Mouse (Mus musculus) cortical plate, adult 2 months (tissue): ENCODE measurements around the gene Nrcam. TPM values are rescaled to one million over a fixed set of nuclear protein-coding genes. Genes with fewer than 3 reads are reported as not detected.
A peak's percentile ranks its signal among the peaks of the same experiment; 100 is the strongest.

Experiments
- H3K27ac ChIP-seq: fragments of 200-500 bp; 2 replicates; pipeline ENCODE4 v1.5.1; 2012; ENCODE audit warnings: low read length, control low read depth, inconsistent platforms; ENCODE audit not compliant: insufficient read depth
- H3K4me1 ChIP-seq: fragments of 200-500 bp; 2 replicates; pipeline ENCODE4 v1.6.1; 2011; ENCODE audit warnings: low read length; ENCODE audit not compliant: control insufficient read depth, insufficient read depth
- H3K4me3 ChIP-seq: fragments of 200-500 bp; 2 replicates; pipeline ENCODE4 v1.5.1; 2011; ENCODE audit warnings: mild to moderate bottlenecking, low read length, control low read depth; ENCODE audit not compliant: insufficient read depth
- CTCF ChIP-seq: fragments of 200-500 bp; IDR thresholded peaks from 2 replicates; pipeline ENCODE4 v1.5.1; 2011; ENCODE audit warnings: mild to moderate bottlenecking, control low read depth, low read length; ENCODE audit not compliant: insufficient read depth; ENCODE audit errors: extremely low read depth
- POLR2A ChIP-seq: fragments of 200-500 bp; IDR thresholded peaks from 2 replicates; pipeline ENCODE4 v1.6.1; 2011; ENCODE audit warnings: mild to moderate bottlenecking, low read length, control low read depth; ENCODE audit not compliant: insufficient read depth; ENCODE audit errors: extremely low read depth
- polyA plus RNA-seq: library from polyadenylated mRNA; depleted of rRNA; stranded (reverse); fragments of >200 nt; gene quantifications from 2 replicates; pipeline ENCODE4 v1.2.3, GENCODE M21; 2012

Gene Nrcam
- polyA plus RNA-seq, 1 experiment = 178 TPM

- no peak for TF ChIP-seq CTCF
- TF ChIP-seq POLR2A = no peak
- peaks cover 4% of the 10 kb centered on the region for H3K4me1 ChIP-seq
- H3K27ac ChIP-seq = no peak overlapping the region
These were observed 169.1 kb downstream of the Nrcam start for GRCm38 (mm10) chr12:44497762-44498161.

GRCm38 (mm10) chr12:44498872-44499271 is 170.2 kb downstream of the Nrcam start:
- Histone ChIP-seq H3K4me3 (no peak overlapping the region), H3K4me1 (peaks cover 4% of the 10 kb centered on the region), H3K27ac (no peak overlapping the region)
- no peak for TF ChIP-seq CTCF
- TF ChIP-seq POLR2A = no peak

More at GRCm38 (mm10) chr12:44497762-44498161, 169.1 kb downstream of the Nrcam start:
- no peak overlapping the region for H3K4me3 ChIP-seq

GRCm38 (mm10) chr12:44501807-44502487 is 173.3 kb downstream of the Nrcam start:
- Histone ChIP-seq H3K4me3 (no peak overlapping the region), H3K4me1 (peaks cover 1% of the 10 kb centered on the region; the same call in 1 of the 2 replicates), H3K27ac (no peak overlapping the region)
- TF ChIP-seq CTCF (no peak), POLR2A (no peak)

- H3K4me1 ChIP-seq = peaks cover 1% of the 10 kb centered on the region; the same call in 1 of the 2 replicates
- TF ChIP-seq CTCF (no peak), POLR2A (no peak)
- no peak overlapping the region for H3K27ac ChIP-seq
- no peak overlapping the region for H3K4me3 ChIP-seq
These were observed 175.1 kb downstream of the Nrcam start for GRCm38 (mm10) chr12:44503737-44504136.

GRCm38 (mm10) chr12:44508635-44509034 is 179.9 kb downstream of the Nrcam start:
- Histone ChIP-seq H3K4me3 (no peak overlapping the region), H3K4me1 (no peaks in the 10 kb centered on the region), H3K27ac (no peak overlapping the region)
- no peak for TF ChIP-seq CTCF
- no peak for TF ChIP-seq POLR2A

- no peak overlapping the region for H3K27ac ChIP-seq
- H3K4me1 ChIP-seq = no peaks in the 10 kb centered on the region
- H3K4me3 ChIP-seq = no peak overlapping the region
- TF ChIP-seq POLR2A = no peak
- TF ChIP-seq CTCF = no peak
These were observed 180.9 kb downstream of the Nrcam start for GRCm38 (mm10) chr12:44509406-44510104.

- no peak for TF ChIP-seq CTCF
- TF ChIP-seq POLR2A = no peak
- Histone ChIP-seq H3K4me1 (peaks cover 2% of the 10 kb centered on the region; the same call in 1 of the 2 replicates), H3K27ac (no peak overlapping the region), H3K4me3 (no peak overlapping the region)
These were observed 186.4 kb downstream of the Nrcam start for GRCm38 (mm10) chr12:44515066-44515465.

GRCm38 (mm10) chr12:44519440-44520141 is 190.9 kb downstream of the Nrcam start:
- H3K4me3 ChIP-seq = no peak overlapping the region
- peaks cover 8% of the 10 kb centered on the region; the same call in 1 of the 2 replicates for H3K4me1 ChIP-seq
- no peak overlapping the region for H3K27ac ChIP-seq
- TF ChIP-seq POLR2A (no peak), CTCF (no peak)

GRCm38 (mm10) chr12:44521496-44521895 is 192.8 kb downstream of the Nrcam start:
- no peak for TF ChIP-seq POLR2A
- TF ChIP-seq CTCF = no peak
- H3K4me3 ChIP-seq = no peak overlapping the region
- 0 out of 2 replicates have a peak overlapping the region, but pooled peaks have one; percentile 59 for H3K27ac ChIP-seq
- peaks cover 13% of the 10 kb centered on the region for H3K4me1 ChIP-seq
